Mouse (Mus musculus) Patski (cell line): ENCODE measurements around the gene Nucks1. TPM values are rescaled to one million over a fixed set of nuclear protein-coding genes. Genes with fewer than 3 reads are reported as not detected.
"Not testable (repeated sequence)": the region's sequence is repeated elsewhere in the genome, so short reads cannot be mapped to it uniquely, and the experiment has no call there.

Experiments
- ATAC-seq: fragments of 100-300 bp; one replicate; pipeline ENCODE4 v1.8.0; 2021
- CTCF ChIA-PET: fragments of 350-600 bp; sonication (Branson Sonifier 250); formaldehyde crosslinking; loops from one replicate; lab custom pipeline; 2022; ENCODE audit warnings: inconsistent platforms; lab: Charles Lee
- POLR2A ChIA-PET: fragments of 350-600 bp; sonication (Branson Sonifier 250); formaldehyde crosslinking; loops from one replicate; lab custom pipeline; 2022; ENCODE audit warnings: antibody characterized with exemption, inconsistent platforms; lab: Charles Lee
- DNase-seq: peaks from one replicate; pipeline ENCODE4 v3.0.0-alpha.2; 2011; ENCODE audit warnings: low read depth, low spot score
- H3K27me3 ChIP-seq: fragments of 371-371 bp; one replicate; pipeline ENCODE4 v1.5.1; 2021
- CTCF ChIP-seq: fragments of 100-300 bp; IDR thresholded peaks from one replicate; pipeline ENCODE4 v1.5.1; 2021
- in situ Hi-C: fragments of 300-500 bp; cut with MboI; formaldehyde crosslinking; loops from 3 replicates; pipeline ENCODE4 v1.11.1; 2018; ENCODE audit warnings: low pct_unique_long_range_greater_than_20kb, mixed read lengths
- polyA plus RNA-seq: library from polyadenylated mRNA; unstranded; gene quantifications from one replicate; pipeline ENCODE4 v1.2.3, GENCODE M21; 2021

Nucks1 gene
- polyA plus RNA-seq, 1 experiment from 2014 or later, result 37.8 TPM

DNA sequence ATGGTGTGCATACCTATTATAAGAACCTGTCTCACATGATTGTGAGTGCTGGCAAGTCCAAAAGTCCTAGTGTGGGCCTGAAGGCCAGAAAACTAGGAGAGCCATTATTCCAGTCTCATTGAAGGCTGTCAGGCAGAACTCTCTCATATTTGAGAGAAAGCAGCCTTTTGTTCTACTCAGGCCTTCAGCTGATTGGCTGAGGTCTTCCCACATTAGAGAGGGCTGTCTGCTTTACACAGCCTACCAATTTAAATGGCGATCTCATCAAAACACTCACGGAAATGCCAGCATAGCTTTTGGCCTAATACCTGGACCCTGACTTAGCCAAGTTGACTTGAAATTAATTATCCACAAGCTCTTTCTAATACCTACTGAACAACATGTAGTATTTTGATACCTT lies 24.2 kb upstream of the Nucks1 start:
- ATAC-seq (no peak), DNase-seq (no peak)
- ChIA-PET CTCF (no interaction called here), POLR2A (no interaction called here)
- in situ Hi-C loops, result no loop called here
- no peak for TF ChIP-seq CTCF
- H3K27me3 ChIP-seq, result peaks cover 4% of the 10 kb centered on the region

- no peak for DNase-seq
- ChIA-PET CTCF (interaction anchor here (1.0 kb wide), 1 partner anchor 36 kb away, joined by 3 read pairs; no protein-coding TSS in a partner anchor), POLR2A (no interaction called here)
- peaks cover 4% of the 10 kb centered on the region for H3K27me3 ChIP-seq
- in situ Hi-C loops, result no loop called here
- TF ChIP-seq CTCF, result no peak
- ATAC-seq, result no peak
These were observed 23.7 kb upstream of the Nucks1 start for GRCm38 (mm10) chr1:131886641-131887040.

DNA sequence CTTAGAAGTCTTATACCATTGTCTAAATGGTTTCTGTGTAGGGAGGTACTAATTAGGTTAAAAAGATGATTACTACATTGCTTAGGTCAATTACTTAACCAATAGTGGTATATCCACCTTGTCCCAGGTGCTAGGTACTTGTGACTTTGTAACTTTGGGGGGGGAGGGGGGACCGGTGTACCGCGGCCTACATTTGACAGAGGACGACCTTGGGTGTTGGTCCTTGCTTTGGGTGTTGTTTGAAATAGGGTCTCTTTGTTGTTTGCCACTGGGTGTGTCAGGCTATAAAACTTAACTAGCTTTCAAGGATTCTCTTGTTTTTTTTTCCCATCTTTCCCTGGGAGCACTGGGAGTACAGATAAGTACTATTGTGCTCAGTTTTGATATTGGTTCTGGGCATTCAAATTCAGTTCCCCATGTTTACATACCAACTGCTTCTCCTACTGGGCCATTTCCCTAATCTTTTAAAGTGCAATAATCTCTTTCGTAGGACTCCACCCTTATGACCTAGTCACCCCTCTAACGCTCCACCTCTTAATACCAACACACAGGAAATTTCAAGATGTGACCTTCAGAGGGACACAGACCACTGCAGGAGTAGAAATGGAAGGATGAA lies 20.2 kb upstream of the Nucks1 start:
- POLR2A ChIA-PET, result no interaction called here
- CTCF ChIA-PET, result no interaction called here
- H3K27me3 ChIP-seq, result peaks cover 1% of the 10 kb centered on the region
- in situ Hi-C loops, result no loop called here
- ATAC-seq (no peak), DNase-seq (no peak)
- no peak for TF ChIP-seq CTCF

- ChIA-PET POLR2A (no interaction called here), CTCF (interaction anchor here (1.3 kb wide), 1 partner anchor 13 kb away, joined by 3 read pairs; no protein-coding TSS in a partner anchor)
- in situ Hi-C loops, result no loop called here
- ATAC-seq (no peak), DNase-seq (no peak)
- H3K27me3 ChIP-seq, result no peaks in the 10 kb centered on the region
- TF ChIP-seq CTCF, result no peak
These were observed 18.9 kb upstream of the Nucks1 start for GRCm38 (mm10) chr1:131891436-131891835.

DNA sequence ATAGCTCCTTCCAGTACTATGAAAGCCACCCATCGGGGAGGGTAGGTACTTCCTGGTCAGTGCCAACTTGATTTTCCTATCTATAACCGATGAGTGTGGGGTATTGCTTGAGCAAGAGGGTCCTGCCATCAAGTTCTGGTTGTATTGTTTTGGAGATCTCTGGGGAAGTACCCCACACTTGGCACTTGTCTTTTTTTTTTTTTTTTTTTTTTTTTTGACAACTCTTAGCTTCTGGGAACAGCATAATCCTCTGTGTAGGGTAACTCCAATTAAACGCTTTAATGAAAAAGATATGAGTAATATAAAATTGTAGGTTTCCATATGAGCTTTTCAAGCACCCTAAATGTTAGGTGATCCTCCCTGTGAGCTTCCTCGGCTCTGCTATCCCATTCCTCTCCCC lies 7.7 kb upstream of the Nucks1 start:
- no peak for TF ChIP-seq CTCF
- DNase-seq (no peak), ATAC-seq (no peak)
- in situ Hi-C loops, result no loop called here
- CTCF ChIA-PET, result interaction anchor here (0.5 to 0.9 kb wide), 2 partner anchors 77 to 78 kb away, joined by 3 to 4 read pairs; no protein-coding TSS in a partner anchor
- H3K27me3 ChIP-seq, result peaks cover 30% of the 10 kb centered on the region
- POLR2A ChIA-PET, result interaction anchor here (0.5 kb wide), 1 partner anchor 69 kb away, joined by 5 read pairs; no protein-coding TSS in a partner anchor

DNA sequence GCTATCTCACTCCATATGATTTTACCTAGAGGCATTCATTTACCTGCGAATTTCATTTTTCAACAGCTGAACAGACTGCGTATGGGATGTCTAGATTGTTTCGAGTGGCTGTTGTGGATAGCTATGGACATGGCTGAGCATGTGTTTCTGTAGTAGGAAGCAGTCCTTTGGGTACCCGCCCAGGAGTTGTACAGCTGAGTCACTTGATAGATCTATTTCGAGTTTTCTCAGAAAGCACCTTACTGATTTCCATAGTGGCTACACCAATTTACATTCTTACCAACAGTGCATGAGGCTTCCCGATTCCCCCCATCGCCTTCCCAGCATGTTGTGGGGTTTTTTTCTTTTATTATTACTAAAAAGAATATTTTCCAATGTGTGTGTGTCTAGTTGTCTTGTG lies 7.1 kb upstream of the Nucks1 start:
- peaks cover 35% of the 10 kb centered on the region for H3K27me3 ChIP-seq
- no peak for TF ChIP-seq CTCF
- DNase-seq (no peak), ATAC-seq (no peak)
- ChIA-PET POLR2A (no interaction called here), CTCF (interaction anchor here (0.5 to 0.9 kb wide), 2 partner anchors 77 to 78 kb away, joined by 3 to 4 read pairs; no protein-coding TSS in a partner anchor)
- in situ Hi-C loops, result no loop called here

- ATAC-seq, result no peak
- H3K27me3 ChIP-seq, result peaks cover 44% of the 10 kb centered on the region
- CTCF ChIA-PET, result interaction anchor here (1.2 kb wide), 1 partner anchor 75 kb away, joined by 5 read pairs; no protein-coding TSS in a partner anchor
- no peak for DNase-seq
- in situ Hi-C loops, result no loop called here
- POLR2A ChIA-PET, result no interaction called here
- peak; percentile 67 for TF ChIP-seq CTCF
These were observed 4.8 kb upstream of the Nucks1 start for GRCm38 (mm10) chr1:131905497-131905896.

DNA sequence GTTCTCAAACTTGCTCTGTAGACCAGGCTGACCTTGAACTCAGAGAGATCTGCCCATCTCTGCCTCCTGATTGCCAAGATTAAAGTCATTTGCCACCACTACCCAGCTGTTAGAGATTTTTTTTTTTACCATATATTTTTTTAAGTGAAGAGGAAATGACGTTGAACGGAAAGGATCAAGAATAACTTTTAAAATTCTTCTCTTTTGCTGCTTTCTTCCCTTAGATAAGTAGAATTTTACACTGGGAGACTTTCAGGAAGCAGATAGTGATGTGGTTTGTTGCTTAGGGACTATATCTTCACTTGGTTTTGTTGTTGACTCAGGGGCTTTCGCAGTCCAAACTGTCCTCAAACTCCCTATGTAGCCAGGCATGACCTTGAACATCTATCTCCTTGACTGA lies 1.9 kb upstream of the Nucks1 start:
- ChIA-PET CTCF (no interaction called here), POLR2A (no interaction called here)
- DNase-seq (no peak), ATAC-seq (no peak)
- in situ Hi-C loops, result no loop called here
- H3K27me3 ChIP-seq, result peaks cover 29% of the 10 kb centered on the region
- no peak for TF ChIP-seq CTCF

- CTCF ChIA-PET, in situ Hi-C loops, POLR2A ChIA-PET, DNase-seq, ATAC-seq: not testable (repeated sequence)
- H3K27me3 ChIP-seq, result peaks cover 28% of the 10 kb centered on the region
These were observed 1.1 kb upstream of the Nucks1 start for GRCm38 (mm10) chr1:131909236-131909635.

DNA sequence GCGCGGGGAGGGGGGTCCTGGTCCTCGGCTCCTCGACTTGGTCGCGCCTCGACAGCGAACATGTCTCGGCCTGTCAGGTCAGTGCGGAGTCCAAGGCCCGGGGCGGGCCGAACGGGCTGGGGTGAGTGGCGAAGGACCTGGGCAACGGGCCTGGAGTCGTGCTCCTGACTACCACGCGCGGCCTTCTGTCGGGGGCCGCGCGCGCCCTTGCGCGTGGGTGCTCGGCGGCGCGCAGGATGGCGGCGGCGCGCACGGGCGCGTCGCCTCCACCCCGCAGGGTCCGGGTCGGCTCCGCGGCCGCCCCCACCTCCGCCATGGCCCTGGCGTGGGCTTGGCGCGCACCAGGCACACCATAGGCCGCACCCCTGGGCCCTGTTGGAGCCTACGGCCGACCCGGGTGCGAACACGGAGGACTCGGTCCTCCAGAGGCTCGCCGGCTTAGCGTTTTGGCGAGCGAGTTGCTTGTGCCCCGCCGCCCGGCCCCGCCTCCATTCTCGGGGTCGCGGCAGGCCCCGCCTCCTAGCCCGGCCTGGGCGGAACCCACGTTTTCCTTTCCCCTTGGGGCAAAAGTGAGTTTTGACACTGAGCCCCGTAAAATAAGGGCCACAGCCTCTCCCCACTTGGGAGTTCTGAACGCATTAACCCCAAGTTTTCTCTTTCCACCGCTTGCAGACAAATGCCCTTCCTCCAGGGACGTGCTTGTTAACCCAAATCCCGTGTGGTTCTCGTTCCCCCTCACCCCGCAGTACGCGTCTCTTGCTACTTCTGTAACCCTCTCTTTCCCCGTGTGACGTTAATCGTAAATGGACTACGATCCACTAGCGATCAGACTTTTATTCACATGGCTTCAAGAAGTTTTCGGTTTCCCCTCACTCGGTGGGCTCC lies 582 bp downstream of the Nucks1 start:
- peak; percentile 77 for ATAC-seq
- peak; percentile 50 for DNase-seq
- POLR2A ChIA-PET, result no interaction called here
- in situ Hi-C loops, result no loop called here
- CTCF ChIA-PET, result interaction anchor here (1.5 kb wide), 1 partner anchor 71 kb away, joined by 3 read pairs; no protein-coding TSS in a partner anchor
- no peak for TF ChIP-seq CTCF
- H3K27me3 ChIP-seq, result peaks cover 18% of the 10 kb centered on the region
